Mouse (Mus musculus) fibroblast of lung, adult 2 months (primary cell): ENCODE data around the gene Otub1.

Experiments
- DNase-seq: peaks from one replicate; pipeline ENCODE4 v3.0.0-alpha.2; 2011; ENCODE audit warnings: low read depth

The Otub1 gene

GRCm38 (mm10) chr19:7148541-7149085 lies 57.5 kb downstream of the Otub1 start:
- no peak for DNase-seq
